In genomic region chr5:34949769-34950211, GRCm38 (mm10) we compare ENCODE assay signal across 8 mouse cellular contexts. TPM values are rescaled to one million over a fixed set of nuclear protein-coding genes. Genes with fewer than 3 reads are reported as not detected.
DNase-seq lines count a peak whose midpoint lies in the region; ATAC-seq and TF ChIP-seq lines count a peak whose summit lies in the region.

No protein-coding gene starts in this region.

- ATAC-seq in hindbrain, embryonic 16.5 days: peak; percentile 51

- no peaks in the 10 kb centered on the region for H3K9me3 ChIP-seq in hindbrain, embryonic 16.5 days (ENCODE audit: control insufficient read depth, low read length)

- no peak for TF ChIP-seq CTCF in cerebellum, adult 2 months (IDR thresholded peaks at IDR 0.05; ENCODE audit: borderline replicate concordance, insufficient read depth, low read depth, low read length)
- no peak for TF ChIP-seq CTCF in spleen, adult 2 months (IDR thresholded peaks at IDR 0.05; ENCODE audit: extremely low read depth, insufficient read depth, insufficient read length, insufficient replicate concordance)

- peak overlapping the region; percentile 75 for H3ac ChIP-seq in myocyte (ENCODE audit: control insufficient read depth, insufficient read length)

- no peaks in the 10 kb centered on the region for H3K36me3 ChIP-seq in spleen, adult 2 months (ENCODE audit: control insufficient read depth, insufficient read depth, low read length)
- H3K36me3 ChIP-seq in hindbrain, embryonic 16.5 days (ENCODE audit: control insufficient read depth, insufficient read depth, low read length): no peaks in the 10 kb centered on the region
- no peaks in the 10 kb centered on the region for H3K36me3 ChIP-seq in myocyte (ENCODE audit: control insufficient read depth, insufficient read depth)

- peak overlapping the region; percentile 52; the same call in 1 of the 2 replicates for H3K27ac ChIP-seq in cerebellum, adult 2 months (ENCODE audit: insufficient read depth, low read length)
- H3K27ac ChIP-seq in spleen, adult 2 months (ENCODE audit: insufficient read depth, low read length): peak overlapping the region; percentile 44
- H3K27ac ChIP-seq in hindbrain, embryonic 16.5 days (ENCODE audit: low read depth, low read length): peak overlapping the region; percentile 85

- H3K9ac ChIP-seq in hindbrain, embryonic 16.5 days (ENCODE audit: low read depth, low read length): peak overlapping the region; percentile 89

- H3K79me2 ChIP-seq in myocyte (ENCODE audit: control insufficient read depth, insufficient read depth): peaks cover 13% of the 10 kb centered on the region

- DNase-seq in cerebellum, adult 2 months: no peak
- DNase-seq in cerebellum, adult 11-12 months: no peak
- DNase-seq in spleen, adult 2 months (ENCODE audit: low read depth in 1 of 2, low spot score in 2 of 2): no peak
- no peak for DNase-seq in spleen, adult 12 weeks (ENCODE audit: low spot score)
- DNase-seq in c-Kit-positive CD71-positive TER-119-positive erythroid progenitor cells, embryonic 14.5 days (ENCODE audit: low spot score): no peak
- DNase-seq in ovary, adult 18-20 months (ENCODE audit: low spot score): no peak

- no peak for TF ChIP-seq POLR2A in cerebellum, adult 2 months (IDR thresholded peaks at IDR 0.05; ENCODE audit: borderline replicate concordance, insufficient read depth, low read length)
- TF ChIP-seq POLR2A in spleen, adult 2 months (IDR thresholded peaks at IDR 0.05; ENCODE audit: low read depth, low read length): no peak
- TF ChIP-seq POLR2A in myocyte (IDR thresholded peaks at IDR 0.05; ENCODE audit: insufficient read length, low read depth): no peak

- no peaks in the 10 kb centered on the region for H3K4me1 ChIP-seq in cerebellum, adult 2 months (ENCODE audit: control insufficient read depth, insufficient read depth, low read length)
- H3K4me1 ChIP-seq in spleen, adult 2 months (ENCODE audit: control insufficient read depth, insufficient read depth, insufficient read length): peaks cover 5% of the 10 kb centered on the region; the same call in 1 of the 2 replicates
- peaks cover 24% of the 10 kb centered on the region for H3K4me1 ChIP-seq in hindbrain, embryonic 16.5 days (ENCODE audit: control insufficient read depth, insufficient read depth, low read depth, low read length)

- H3K4me3 ChIP-seq in cerebellum, adult 2 months (replicated peaks; ENCODE audit: insufficient read depth, low read depth, low read length): peak overlapping the region; percentile 54
- H3K4me3 ChIP-seq in spleen, adult 2 months (ENCODE audit: extremely low read depth, insufficient read depth, insufficient read length): peak overlapping the region; percentile 70
- peak overlapping the region; percentile 81 for H3K4me3 ChIP-seq in hindbrain, embryonic 16.5 days (ENCODE audit: low read length)
- H3K4me3 ChIP-seq in myocyte: peak overlapping the region; percentile 56

- H3K27me3 ChIP-seq in cerebellum, adult 2 months (ENCODE audit: control insufficient read depth, insufficient read depth, low read length): no peaks in the 10 kb centered on the region; the same call in 1 of the 2 replicates
- H3K27me3 ChIP-seq in spleen, adult 2 months (ENCODE audit: control insufficient read depth, insufficient read depth, low read length): no peaks in the 10 kb centered on the region
- H3K27me3 ChIP-seq in hindbrain, embryonic 16.5 days (replicated peaks; ENCODE audit: control insufficient read depth, insufficient read depth, low read length): no peaks in the 10 kb centered on the region
- no peaks in the 10 kb centered on the region for H3K27me3 ChIP-seq in myocyte (ENCODE audit: control insufficient read depth, insufficient read depth, insufficient read length)

- H3K4me2 ChIP-seq in hindbrain, embryonic 16.5 days (ENCODE audit: low read length): peak overlapping the region; percentile 83
- peak overlapping the region; percentile 85 for H3K4me2 ChIP-seq in myocyte (ENCODE audit: low read depth)

- WGBS in cerebellum, adult 2 months: 17% methylated on average over 12 of the region's 12 CpGs
- 7% methylated on average over 12 of the region's 12 CpGs for WGBS in spleen, adult 2 months
- WGBS in hindbrain, embryonic 16.5 days: under 1% methylated on average over 12 of the region's 12 CpGs

TF ChIP-seq in myocyte, 11 proteins besides CTCF, POLR2A, EP300 and RAD21:
- no peak for TF ChIP-seq REST (IDR thresholded peaks at IDR 0.05; ENCODE audit: insufficient read depth, insufficient read length)
- no peak for TF ChIP-seq MAX (IDR thresholded peaks at IDR 0.05; ENCODE audit: low read depth)
- TF ChIP-seq MYOD1 (IDR thresholded peaks at IDR 0.05; ENCODE audit: control insufficient read depth in 1 of 3, insufficient read length in 2 of 3, low read depth in 2 of 3): no peak
- TF ChIP-seq E2F4 (IDR thresholded peaks at IDR 0.05; ENCODE audit: insufficient read depth): no peak
TF ChIP-seq in myocyte: peak in this region for 0.

RNA-seq across cellular contexts. Expression of gene Rgs12, which starts 0.5 kb away (rescaled TPM):
- 13.0 and 16.0 TPM in 2 replicates for polyA plus RNA-seq in cerebellum, adult 2 months (2012; rRNA removed)
- polyA plus RNA-seq in spleen, adult 2 months (2012; rRNA removed): 27.8 and 30.1 TPM in 2 replicates
- 40.3 and 41.1 TPM in 2 replicates for polyA plus RNA-seq in hindbrain, embryonic 16.5 days (2015; fragmentation: Nextera tagmentation; extraction: Ambion mirVana)
- polyA plus RNA-seq in myocyte (2012; fragmentation: generic; extraction: Trizol): 30.5 TPM

RNA-seq across cellular contexts. Expression of gene Msantd1, which starts 42.0 kb away (rescaled TPM):
- polyA plus RNA-seq in cerebellum, adult 2 months (2012; rRNA removed): 5.5 and 6.8 TPM in 2 replicates
- polyA plus RNA-seq in spleen, adult 2 months (2012; rRNA removed): 3.3 TPM in 2 replicates
- 6.1 and 6.9 TPM in 2 replicates for polyA plus RNA-seq in hindbrain, embryonic 16.5 days (2015; fragmentation: Nextera tagmentation; extraction: Ambion mirVana)
- polyA plus RNA-seq in myocyte (2012; fragmentation: generic; extraction: Trizol): not detected
